Mouse (Mus musculus) hindbrain, embryonic 14.5 days (tissue): ENCODE measurements around the gene Gm20479. TPM values are rescaled to one million over a fixed set of nuclear protein-coding genes. Genes with fewer than 3 reads are reported as not detected.
A peak's percentile ranks its signal among the peaks of the same experiment; 100 is the strongest.

Source experiments
- ATAC-seq: fragments of 200-750 bp; cut with Nextera tagmentation; 2 replicates; pipeline ENCODE4 v1.8.0; 2017; ENCODE audit warnings: moderate number of reproducible peaks, mild to moderate bottlenecking, moderate TSS enrichment, moderate library complexity; ENCODE audit not compliant: low FRiP score
- DNase-seq: peaks from one replicate; pipeline ENCODE4 v3.0.0-alpha.2; 2015; ENCODE audit warnings: low spot score
- H3K27ac ChIP-seq: fragments of 300-500 bp; sonication (generic); 2 replicates; pipeline ENCODE4 v1.5.1; 2014; ENCODE audit warnings: mild to moderate bottlenecking, moderate library complexity
- H3K27me3 ChIP-seq: fragments of 300-500 bp; sonication (generic); 2 replicates; pipeline ENCODE4 v1.6.1; 2014; ENCODE audit warnings: mild to moderate bottlenecking, low read length, mixed read lengths; ENCODE audit not compliant: control insufficient read depth, insufficient read depth
- H3K36me3 ChIP-seq: fragments of 300-500 bp; sonication (generic); replicated peaks from 2 replicates; pipeline ENCODE4 v1.6.1; 2014; ENCODE audit not compliant: control insufficient read depth, insufficient read depth
- H3K4me1 ChIP-seq: fragments of 300-500 bp; sonication (generic); replicated peaks from 2 replicates; pipeline ENCODE4 v1.6.1; 2014; ENCODE audit warnings: antibody characterized with exemption, low read length, mixed read lengths; ENCODE audit not compliant: control insufficient read depth, insufficient read depth
- H3K4me2 ChIP-seq: fragments of 300-500 bp; sonication (generic); replicated peaks from 2 replicates; pipeline ENCODE4 v1.6.1; 2014; ENCODE audit warnings: mild to moderate bottlenecking, moderate library complexity
- H3K4me3 ChIP-seq: fragments of 300-500 bp; sonication (generic); replicated peaks from 2 replicates; pipeline ENCODE4 v1.5.1; 2014; ENCODE audit warnings: mild to moderate bottlenecking, low read length
- H3K9ac ChIP-seq: fragments of 300-500 bp; sonication (generic); 2 replicates; pipeline ENCODE4 v1.6.1; 2014
- H3K9me3 ChIP-seq: fragments of 300-500 bp; sonication (generic); 2 replicates; pipeline ENCODE4 v1.6.1; 2016; ENCODE audit warnings: low read length; ENCODE audit not compliant: control insufficient read depth
- WGBS: fragments of 180-500 bp; shearing (Covaris S2); extraction: QIAGEN DNeasy Blood & Tissue Kit; methylation state at CpG from one replicate; pipeline ENCODE4 v1.1.7; 2014; 5-methylcytosine and 5-hydroxymethylcytosine counted together
- polyA plus RNA-seq: library from polyadenylated mRNA; unstranded; fragments of >200 nt; fragmentation: Nextera tagmentation; extraction: Ambion mirVana; gene quantifications from 2 replicates; pipeline ENCODE4 v1.2.1, GENCODE M21; 2014

The Gm20479 gene
- polyA plus RNA-seq, 1 experiment from 2014 or later = not detected

GRCm38 (mm10) chr7:27342595-27342994, 14.6 kb downstream of the Gm20479 start:
- Histone ChIP-seq H3K9ac (no peak overlapping the region), H3K27me3 (peaks cover 7% of the 10 kb centered on the region), H3K4me1 (peaks cover 12% of the 10 kb centered on the region; the same call in 1 of the 2 replicates), H3K4me2 (no peak overlapping the region), H3K36me3 (peaks cover 54% of the 10 kb centered on the region), H3K27ac (no peak overlapping the region), H3K4me3 (no peak overlapping the region), H3K9me3 (no peaks in the 10 kb centered on the region)
- no peak for ATAC-seq
- DNase-seq = no peak
- 34% methylated on average over 4 of the region's 4 CpGs for WGBS

- Histone ChIP-seq H3K27ac (peak overlapping the region; percentile 10; the same call in 1 of the 2 replicates), H3K36me3 (peaks cover 27% of the 10 kb centered on the region), H3K9ac (peak overlapping the region; percentile 37; the same call in 1 of the 2 replicates), H3K9me3 (no peaks in the 10 kb centered on the region), H3K27me3 (peaks cover 36% of the 10 kb centered on the region), H3K4me2 (peak overlapping the region; percentile 49), H3K4me3 (peak overlapping the region; percentile 20), H3K4me1 (peaks cover 16% of the 10 kb centered on the region)
- WGBS = 20% methylated on average over 7 of the region's 7 CpGs
- ATAC-seq (no peak), DNase-seq (peak; percentile 70)
Measured at GRCm38 (mm10) chr7:27339519-27339918, 17.7 kb downstream of the Gm20479 start.

- H3K9me3 ChIP-seq = no peaks in the 10 kb centered on the region
- H3K27ac ChIP-seq = no peak overlapping the region
- peak overlapping the region; percentile 37; the same call in 1 of the 2 replicates for H3K9ac ChIP-seq
- peaks cover 18% of the 10 kb centered on the region for H3K4me1 ChIP-seq
- peak overlapping the region; percentile 49 for H3K4me2 ChIP-seq
- ATAC-seq (no peak), DNase-seq (no peak)
- peak overlapping the region; percentile 20 for H3K4me3 ChIP-seq
- peaks cover 23% of the 10 kb centered on the region for H3K36me3 ChIP-seq
- 55% methylated on average over 4 of the region's 4 CpGs for WGBS
- peaks cover 40% of the 10 kb centered on the region for H3K27me3 ChIP-seq
Measured at GRCm38 (mm10) chr7:27339114-27339513, 18.1 kb downstream of the Gm20479 start.

- peak within 1 kb of the TSS; percentile 23 for H3K4me3 ChIP-seq
- no peak for ATAC-seq
- no peak within 1 kb of the TSS for H3K27ac ChIP-seq
- peaks cover 57% of the 10 kb centered on the region for H3K27me3 ChIP-seq
- H3K9ac ChIP-seq = peak within 1 kb of the TSS; percentile 32
- H3K4me2 ChIP-seq = peak within 1 kb of the TSS; percentile 51
- peaks cover 12% of the 10 kb centered on the region for H3K36me3 ChIP-seq
- peaks cover 24% of the 10 kb centered on the region for H3K4me1 ChIP-seq
- under 1% methylated on average over 36 of the region's 36 CpGs for whole genome bisulfite sequencing
- no peak for DNase-seq
- no peaks in the 10 kb centered on the region for H3K9me3 ChIP-seq
Measured at GRCm38 (mm10) chr7:27337175-27337853, 19.9 kb downstream of the Gm20479 start, which contains the start of gene Ltbp4. TSS of gene Ltbp4 (minus strand) at chr7:27337692.

DNA sequence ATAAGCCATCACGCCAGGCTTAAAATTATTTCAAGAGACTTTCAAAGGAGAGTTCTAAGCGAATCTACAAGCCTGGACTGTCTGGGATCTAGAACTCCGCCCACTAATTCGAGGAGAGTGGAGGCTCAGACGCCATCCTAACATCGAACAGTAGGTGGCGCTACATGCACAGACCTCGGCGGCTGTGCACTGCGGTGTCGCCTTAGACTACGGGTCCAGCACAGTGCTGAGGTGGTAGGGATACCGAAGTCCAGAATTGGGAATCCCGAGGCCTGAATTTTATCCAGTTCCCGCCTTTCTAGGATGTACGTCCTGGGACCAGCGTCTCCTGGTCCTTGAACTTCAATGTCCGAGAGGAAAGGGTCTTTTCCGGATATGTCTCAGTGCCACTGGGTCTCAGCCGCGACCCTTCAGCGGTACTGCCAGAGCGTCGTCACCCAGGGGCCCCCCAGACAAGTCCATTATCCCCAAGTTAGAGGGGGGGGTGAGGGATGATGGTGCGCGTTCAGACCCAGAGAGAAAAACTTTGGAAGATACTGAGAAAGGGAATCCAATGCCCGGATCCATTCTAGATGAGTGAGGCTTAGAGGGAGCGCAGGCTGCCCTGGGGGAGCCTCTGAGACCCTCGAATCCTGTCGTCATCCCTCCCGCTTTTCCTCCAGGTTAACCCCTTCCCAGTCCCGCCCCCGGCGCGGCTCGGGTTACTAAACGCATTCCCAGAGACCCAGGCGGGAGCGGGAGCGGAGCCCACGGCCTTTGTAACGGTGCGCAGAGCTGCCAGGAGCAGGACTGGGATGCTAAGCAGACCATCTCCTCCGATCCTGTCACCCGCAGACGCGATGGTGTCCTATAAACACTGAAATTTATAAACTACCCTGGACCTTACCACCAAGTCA, 21.0 kb downstream of the Gm20479 start:
- H3K36me3 ChIP-seq = peaks cover under 1% of the 10 kb centered on the region; the same call in 1 of the 2 replicates
- DNase-seq (peak; percentile 94), ATAC-seq (peak; percentile 77)
- H3K4me3 ChIP-seq = peak overlapping the region; percentile 23
- peak overlapping the region; percentile 24; the same call in 1 of the 2 replicates for H3K9ac ChIP-seq
- H3K4me1 ChIP-seq = peaks cover 24% of the 10 kb centered on the region
- H3K27ac ChIP-seq = no peak overlapping the region
- peaks cover 68% of the 10 kb centered on the region for H3K27me3 ChIP-seq
- under 1% methylated on average over 47 of the region's 47 CpGs for WGBS
- H3K9me3 ChIP-seq = no peaks in the 10 kb centered on the region
- H3K4me2 ChIP-seq = peak overlapping the region; percentile 51

DNA sequence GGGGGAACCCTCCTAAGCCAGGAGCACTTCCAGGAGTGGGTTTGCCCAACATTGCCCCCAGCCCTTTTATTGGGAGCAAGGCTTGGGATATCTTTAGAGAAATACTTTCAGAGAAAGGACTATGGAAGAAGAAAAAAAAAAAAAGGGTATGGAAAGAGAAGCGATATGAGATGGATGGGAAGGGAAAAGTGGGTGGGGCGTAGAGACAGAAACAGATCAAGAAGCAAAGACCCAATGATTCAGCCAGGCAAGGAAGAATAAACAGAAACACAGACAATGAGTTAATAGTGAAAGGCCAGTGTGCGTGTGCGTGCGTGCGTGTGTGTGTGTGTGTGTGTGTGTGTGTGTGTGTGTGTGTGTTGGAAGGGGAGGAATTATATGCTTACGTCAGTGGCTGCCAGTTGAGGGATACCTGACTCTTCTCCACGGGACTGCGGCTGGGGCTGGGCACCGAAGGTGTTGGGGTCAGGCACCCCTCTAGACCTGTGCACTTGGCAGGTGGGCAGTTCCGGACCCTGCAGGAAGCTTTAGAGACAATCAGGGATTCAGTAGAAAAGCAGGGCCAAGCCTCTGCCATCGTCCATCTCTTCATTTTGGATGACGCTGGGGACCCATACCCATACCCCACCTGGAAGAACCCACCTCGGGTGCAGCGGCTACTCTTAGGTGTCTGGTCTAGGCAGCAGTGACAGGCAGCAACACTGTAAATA, 22.1 kb downstream of the Gm20479 start:
- DNase-seq = no peak
- WGBS = 64% methylated on average over 15 of the region's 15 CpGs
- Histone ChIP-seq H3K4me1 (peaks cover 31% of the 10 kb centered on the region), H3K4me2 (no peak overlapping the region; the same call in 1 of the 2 replicates), H3K27ac (no peak overlapping the region), H3K9me3 (no peaks in the 10 kb centered on the region), H3K27me3 (peaks cover 78% of the 10 kb centered on the region), H3K36me3 (no peaks in the 10 kb centered on the region), H3K4me3 (no peak overlapping the region), H3K9ac (no peak overlapping the region)
- no peak for ATAC-seq

DNA sequence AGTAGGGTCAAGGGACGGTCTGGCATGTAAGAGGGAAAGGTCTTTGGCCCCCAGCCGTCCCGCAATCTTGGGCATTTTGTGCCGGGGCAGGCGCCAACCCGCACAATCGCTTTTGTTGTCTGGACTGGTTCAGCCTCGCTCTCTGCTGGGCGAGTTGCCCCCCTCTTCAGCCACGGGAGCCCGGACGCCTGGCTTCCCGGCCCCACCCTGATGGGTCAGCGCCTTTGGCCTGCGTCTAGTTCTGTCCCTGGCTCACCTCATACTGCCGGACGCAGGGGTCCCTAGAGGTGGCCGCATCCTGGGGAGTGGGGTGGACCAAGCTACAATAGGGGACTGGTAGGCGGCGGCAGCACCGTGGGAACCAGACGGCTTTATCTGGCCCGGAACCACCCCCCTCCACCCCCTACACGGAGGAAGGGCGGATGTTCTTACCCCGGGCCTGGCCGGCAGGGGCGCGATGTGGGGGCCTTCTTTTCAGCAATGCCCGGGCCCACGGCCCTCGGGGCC, 22.8 kb downstream of the Gm20479 start:
- peak overlapping the region; percentile 84; the same call in 1 of the 2 replicates for H3K4me2 ChIP-seq
- H3K4me3 ChIP-seq = no peak overlapping the region
- H3K27ac ChIP-seq = no peak overlapping the region
- WGBS = 2% methylated on average over 32 of the region's 32 CpGs
- ATAC-seq = no peak
- H3K9ac ChIP-seq = no peak overlapping the region
- peaks cover 85% of the 10 kb centered on the region for H3K27me3 ChIP-seq
- peaks cover 24% of the 10 kb centered on the region for H3K4me1 ChIP-seq
- no peak for DNase-seq
- no peaks in the 10 kb centered on the region for H3K9me3 ChIP-seq
- no peaks in the 10 kb centered on the region for H3K36me3 ChIP-seq

GRCm38 (mm10) chr7:27333316-27333941, 23.8 kb downstream of the Gm20479 start:
- H3K4me1 ChIP-seq = peaks cover 20% of the 10 kb centered on the region
- no peak overlapping the region for H3K27ac ChIP-seq
- DNase-seq = no peak
- peak overlapping the region; percentile 43 for H3K4me3 ChIP-seq
- H3K27me3 ChIP-seq = peaks cover 96% of the 10 kb centered on the region
- peak overlapping the region; percentile 57 for H3K9ac ChIP-seq
- H3K36me3 ChIP-seq = no peaks in the 10 kb centered on the region
- 2% methylated on average over 45 of the region's 77 CpGs for WGBS
- no peak for ATAC-seq
- no peaks in the 10 kb centered on the region for H3K9me3 ChIP-seq
- H3K4me2 ChIP-seq = peak overlapping the region; percentile 84
